Mouse (Mus musculus): ENCODE results near the gene Ntf3. TPM values are rescaled to one million over a fixed set of nuclear protein-coding genes. Genes with fewer than 3 reads are reported as not detected.

Ntf3 gene
- polyA plus RNA-seq, 1 experiment from 2014 or later = 18.9 TPM

GRCm38 (mm10) chr6:126134155-126134906 is 32.4 kb downstream of the Ntf3 start:
- Histone ChIP-seq H3K27me3 (no peaks in the 10 kb centered on the region), H3K4me3 (replicated peaks) (no peak overlapping the region), H3K36me3 (0 out of 2 replicates have a peak, but pooled peaks cover 3% of the 10 kb centered on the region), H3K4me2 (replicated peaks) (0 out of 2 replicates have a peak overlapping the region, but pooled peaks have one; percentile 8), H3K4me1 (peaks cover 23% of the 10 kb centered on the region), H3K9ac (no peak overlapping the region), H3K9me3 (replicated peaks) (no peaks in the 10 kb centered on the region), H3K27ac (replicated peaks) (no peak overlapping the region)
- 31% methylated on average over 19 of the region's 19 CpGs for WGBS
- no peak for ATAC-seq (ENCODE audit: insufficient number of reproducible peaks, low FRiP score, low TSS enrichment, low read depth)

DNA sequence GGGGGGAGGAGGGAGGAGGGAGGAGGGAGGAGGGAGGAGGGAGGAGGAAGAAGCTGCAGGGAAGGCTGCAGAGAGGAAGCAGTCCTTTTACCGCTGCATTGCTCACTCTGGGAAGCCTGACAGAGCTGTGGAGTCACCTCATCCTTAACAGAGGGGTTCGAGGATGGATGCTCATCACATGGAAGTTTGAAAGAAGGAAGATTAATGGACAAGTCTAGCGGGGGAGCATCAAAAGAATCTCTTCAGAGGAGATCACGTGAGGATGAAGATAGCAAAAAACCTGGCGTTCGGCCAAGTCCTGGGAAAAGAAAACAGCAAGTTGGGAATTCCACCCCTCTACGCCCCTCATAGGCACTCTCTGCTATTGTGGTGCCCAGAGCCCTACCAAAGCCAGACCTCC is 38.5 kb downstream of the Ntf3 start:
- no peak for ATAC-seq (ENCODE audit: insufficient number of reproducible peaks, low FRiP score, low TSS enrichment, low read depth)
- H3K4me2 ChIP-seq (replicated peaks) = no peak overlapping the region
- WGBS = 50% methylated on average over 7 of the region's 7 CpGs

GRCm38 (mm10) chr6:126118247-126118646 is 48.5 kb downstream of the Ntf3 start:
- no peak overlapping the region for H3K9ac ChIP-seq
- WGBS = 66% methylated on average over 1 of the region's 1 CpGs
- no peaks in the 10 kb centered on the region for H3K27me3 ChIP-seq
- H3K4me1 ChIP-seq = peaks cover 37% of the 10 kb centered on the region
- H3K27ac ChIP-seq (replicated peaks) = no peak overlapping the region
- ATAC-seq (ENCODE audit: insufficient number of reproducible peaks, low FRiP score, low TSS enrichment, low read depth) = no peak
- H3K9me3 ChIP-seq (replicated peaks) = no peaks in the 10 kb centered on the region
- no peaks in the 10 kb centered on the region for H3K36me3 ChIP-seq
- H3K4me3 ChIP-seq (replicated peaks) = no peak overlapping the region
- H3K4me2 ChIP-seq (replicated peaks) = no peak overlapping the region

More for the DNA sequence above, 38.5 kb downstream of the Ntf3 start:
- Histone ChIP-seq H3K27me3 (no peaks in the 10 kb centered on the region), H3K9ac (no peak overlapping the region), H3K4me3 (replicated peaks) (no peak overlapping the region), H3K36me3 (no peaks in the 10 kb centered on the region), H3K4me1 (peaks cover 14% of the 10 kb centered on the region; the same call in 1 of the 2 replicates), H3K27ac (replicated peaks) (no peak overlapping the region), H3K9me3 (replicated peaks) (no peaks in the 10 kb centered on the region)

DNA sequence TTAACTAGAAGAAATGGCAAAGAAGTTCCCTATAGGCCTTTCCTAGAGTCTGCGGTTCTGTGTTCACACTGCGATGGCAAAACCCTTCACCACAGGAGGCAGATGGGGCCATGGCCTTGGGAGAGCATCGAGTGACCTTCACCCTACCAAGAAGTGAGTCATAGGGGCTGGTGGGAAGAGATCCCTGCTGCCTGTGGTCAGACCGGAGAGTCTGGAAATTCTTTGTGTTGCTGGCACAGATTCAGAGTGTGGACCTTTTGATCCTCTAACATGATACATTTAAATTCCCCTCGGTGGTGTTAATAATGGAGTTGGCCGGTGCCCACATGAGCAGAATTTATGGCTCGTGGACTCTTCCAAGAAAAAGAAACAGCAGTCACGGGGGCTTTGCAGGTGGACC is 49.5 kb downstream of the Ntf3 start:
- ATAC-seq (ENCODE audit: insufficient number of reproducible peaks, low FRiP score, low TSS enrichment, low read depth) = no peak
- Histone ChIP-seq H3K36me3 (no peaks in the 10 kb centered on the region), H3K9ac (no peak overlapping the region), H3K27ac (replicated peaks) (no peak overlapping the region), H3K27me3 (no peaks in the 10 kb centered on the region), H3K4me2 (replicated peaks) (no peak overlapping the region), H3K4me3 (replicated peaks) (no peak overlapping the region), H3K4me1 (peaks cover 37% of the 10 kb centered on the region), H3K9me3 (replicated peaks) (no peaks in the 10 kb centered on the region)
- 64% methylated on average over 8 of the region's 8 CpGs for WGBS

DNA sequence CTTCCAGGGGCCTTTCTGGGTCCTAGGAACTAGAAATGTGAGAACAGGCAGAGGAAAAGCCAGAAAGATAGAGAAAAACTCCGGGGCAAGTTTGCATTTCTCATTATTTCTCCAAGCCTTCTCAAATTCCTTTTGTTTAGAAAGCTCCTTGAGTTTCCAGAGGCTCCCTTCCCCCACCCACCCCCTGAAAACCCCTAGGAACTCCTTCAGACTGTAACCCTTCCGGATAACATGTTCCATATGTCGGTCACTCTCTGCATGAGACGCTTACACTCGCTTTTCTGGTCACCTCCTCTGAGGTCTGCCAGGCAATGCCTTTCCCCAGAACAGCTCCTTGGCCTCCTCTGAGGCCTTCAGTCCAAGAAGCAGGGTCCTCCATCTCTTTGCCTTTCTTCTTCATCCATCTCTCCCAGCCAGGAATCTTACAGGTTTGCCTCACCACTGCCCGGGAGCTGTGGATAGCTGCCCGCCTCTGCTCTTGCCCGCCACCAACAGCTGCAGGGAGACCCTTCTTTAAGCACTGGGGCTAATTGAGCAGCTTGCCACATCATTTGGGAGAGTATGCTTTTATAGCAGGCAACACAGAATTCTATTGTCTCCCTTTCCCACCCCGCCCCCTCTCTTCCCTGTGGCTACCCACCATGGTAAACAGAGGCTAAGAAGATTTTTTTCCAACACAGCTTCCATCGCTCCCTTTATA is 51.6 kb downstream of the Ntf3 start:
- Histone ChIP-seq H3K27me3 (no peaks in the 10 kb centered on the region), H3K27ac (replicated peaks) (peak overlapping the region; percentile 79), H3K36me3 (no peaks in the 10 kb centered on the region), H3K9me3 (replicated peaks) (no peaks in the 10 kb centered on the region), H3K4me3 (replicated peaks) (no peak overlapping the region), H3K4me1 (peaks cover 42% of the 10 kb centered on the region), H3K9ac (no peak overlapping the region), H3K4me2 (replicated peaks) (no peak overlapping the region)
- WGBS = 28% methylated on average over 10 of the region's 10 CpGs
- ATAC-seq (ENCODE audit: insufficient number of reproducible peaks, low FRiP score, low TSS enrichment, low read depth) = no peak; the same call in 1 of the 2 replicates

GRCm38 (mm10) chr6:126110892-126111835 is 55.5 kb downstream of the Ntf3 start:
- H3K9ac ChIP-seq = no peak overlapping the region
- peaks cover 48% of the 10 kb centered on the region for H3K4me1 ChIP-seq
- no peaks in the 10 kb centered on the region for H3K9me3 ChIP-seq (replicated peaks)
- no peak overlapping the region for H3K4me3 ChIP-seq (replicated peaks)
- no peak for ATAC-seq (ENCODE audit: insufficient number of reproducible peaks, low FRiP score, low TSS enrichment, low read depth)
- H3K27ac ChIP-seq (replicated peaks) = no peak overlapping the region
- H3K36me3 ChIP-seq = no peaks in the 10 kb centered on the region
- no peak overlapping the region for H3K4me2 ChIP-seq (replicated peaks)
- 81% methylated on average over 15 of the region's 15 CpGs for WGBS
- H3K27me3 ChIP-seq = no peaks in the 10 kb centered on the region

DNA sequence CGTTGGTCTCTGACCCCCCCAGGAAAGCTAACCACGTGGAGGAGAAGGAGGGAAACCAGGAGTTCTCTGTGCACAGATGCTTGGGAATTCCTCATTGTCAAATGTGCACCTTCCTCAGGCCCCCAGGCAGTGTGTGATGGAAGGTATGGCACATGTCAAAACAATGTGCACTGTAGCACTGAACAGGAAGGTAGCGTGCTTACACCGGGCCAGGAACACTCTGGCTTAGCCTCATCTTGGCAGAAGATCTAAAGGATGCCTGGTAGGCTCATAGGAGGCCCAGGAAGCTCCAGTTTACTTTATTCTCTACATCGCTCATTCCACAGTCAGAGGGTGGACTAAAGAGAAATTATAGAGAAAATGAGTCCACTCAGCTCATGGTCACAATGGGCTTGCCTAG is 57.5 kb downstream of the Ntf3 start:
- 40% methylated on average over 5 of the region's 5 CpGs for whole genome bisulfite sequencing
- Histone ChIP-seq H3K9ac (no peak overlapping the region), H3K4me1 (peaks cover 36% of the 10 kb centered on the region), H3K27ac (replicated peaks) (no peak overlapping the region), H3K27me3 (no peaks in the 10 kb centered on the region), H3K4me3 (replicated peaks) (no peak overlapping the region), H3K9me3 (replicated peaks) (no peaks in the 10 kb centered on the region), H3K36me3 (no peaks in the 10 kb centered on the region), H3K4me2 (replicated peaks) (no peak overlapping the region)
- ATAC-seq (ENCODE audit: insufficient number of reproducible peaks, low FRiP score, low TSS enrichment, low read depth) = no peak

GRCm38 (mm10) chr6:126108771-126109170 is 57.9 kb downstream of the Ntf3 start:
- Histone ChIP-seq H3K27ac (replicated peaks) (no peak overlapping the region), H3K4me1 (peaks cover 33% of the 10 kb centered on the region), H3K4me2 (replicated peaks) (no peak overlapping the region), H3K36me3 (no peaks in the 10 kb centered on the region), H3K9ac (no peak overlapping the region), H3K9me3 (replicated peaks) (no peaks in the 10 kb centered on the region), H3K4me3 (replicated peaks) (no peak overlapping the region), H3K27me3 (no peaks in the 10 kb centered on the region)
- WGBS = 85% methylated on average over 2 of the region's 2 CpGs
- ATAC-seq (ENCODE audit: insufficient number of reproducible peaks, low FRiP score, low TSS enrichment, low read depth) = no peak

DNA sequence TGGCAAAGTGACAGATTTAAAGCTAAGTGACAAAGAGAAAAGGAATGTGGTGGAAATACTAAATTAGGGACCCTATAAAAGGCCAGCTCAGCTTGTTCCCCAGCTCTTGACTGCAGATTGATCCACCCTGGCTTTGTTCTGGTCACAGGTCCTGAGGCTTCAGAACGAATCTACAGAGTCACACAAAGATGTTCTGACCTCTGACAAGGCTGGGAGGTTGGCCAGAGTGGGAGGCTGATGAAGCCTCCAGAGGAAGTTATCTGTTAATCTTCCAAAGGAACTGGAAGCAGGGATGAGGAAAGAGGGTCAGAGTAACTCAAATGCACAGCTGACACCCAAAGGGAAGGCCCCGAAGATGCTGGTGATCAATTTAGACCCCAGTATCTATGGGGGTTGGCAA is 59.3 kb downstream of the Ntf3 start:
- no peak overlapping the region for H3K4me3 ChIP-seq (replicated peaks)
- WGBS = 77% methylated on average over 2 of the region's 2 CpGs
- no peak overlapping the region for H3K9ac ChIP-seq
- no peak for ATAC-seq (ENCODE audit: insufficient number of reproducible peaks, low FRiP score, low TSS enrichment, low read depth)
- H3K36me3 ChIP-seq = no peaks in the 10 kb centered on the region
- peak overlapping the region; percentile 79 for H3K27ac ChIP-seq (replicated peaks)
- no peak overlapping the region for H3K4me2 ChIP-seq (replicated peaks)
- no peaks in the 10 kb centered on the region for H3K27me3 ChIP-seq
- peaks cover 33% of the 10 kb centered on the region for H3K4me1 ChIP-seq
- no peaks in the 10 kb centered on the region for H3K9me3 ChIP-seq (replicated peaks)

DNA sequence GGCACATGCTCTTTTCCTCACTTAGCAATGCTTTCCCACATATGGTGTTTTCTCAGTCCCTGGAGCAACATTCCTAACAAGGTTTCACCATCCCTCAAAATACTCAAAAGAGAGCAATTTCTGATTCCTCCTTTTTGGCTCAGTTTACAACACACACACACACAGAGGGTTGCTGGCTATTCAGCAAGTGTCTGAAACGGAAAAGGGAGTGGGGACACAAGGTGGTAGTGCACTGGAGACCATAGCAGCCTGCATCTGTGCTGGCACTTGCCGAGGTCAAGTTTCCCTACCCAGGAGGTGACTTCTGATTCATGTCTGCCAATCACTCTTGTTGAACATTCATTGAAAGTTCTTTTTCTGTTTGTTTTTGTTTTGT is 59.9 kb downstream of the Ntf3 start:
- no peaks in the 10 kb centered on the region for H3K27me3 ChIP-seq
- ATAC-seq (ENCODE audit: insufficient number of reproducible peaks, low FRiP score, low TSS enrichment, low read depth) = no peak; the same call in 1 of the 2 replicates
- H3K36me3 ChIP-seq = 0 out of 2 replicates have a peak, but pooled peaks cover 4% of the 10 kb centered on the region
- H3K9me3 ChIP-seq (replicated peaks) = no peaks in the 10 kb centered on the region
- H3K4me3 ChIP-seq (replicated peaks) = no peak overlapping the region
- peaks cover 33% of the 10 kb centered on the region for H3K4me1 ChIP-seq
- H3K9ac ChIP-seq = no peak overlapping the region
- H3K4me2 ChIP-seq (replicated peaks) = no peak overlapping the region
- peak overlapping the region; percentile 79 for H3K27ac ChIP-seq (replicated peaks)
- WGBS = 35% methylated on average over 2 of the region's 2 CpGs
